Mouse (Mus musculus) limb, embryonic 12.5 days (tissue): ENCODE measurements around the gene Dok3. TPM values are rescaled to one million over a fixed set of nuclear protein-coding genes. Genes with fewer than 3 reads are reported as not detected.
"Not testable (repeated sequence)": the region's sequence is repeated elsewhere in the genome, so short reads cannot be mapped to it uniquely, and the experiment has no call there.

Source experiments
- ATAC-seq: fragments of 200-750 bp; cut with Nextera tagmentation; 2 replicates; pipeline ENCODE4 v1.8.0; 2017; ENCODE audit warnings: low read depth, moderate TSS enrichment; ENCODE audit not compliant: insufficient number of reproducible peaks, insufficient read depth, low FRiP score, low TSS enrichment
- H3K27ac ChIP-seq: fragments of 300-500 bp; sonication (generic); 2 replicates; pipeline ENCODE4 v1.5.1; 2016; ENCODE audit warnings: mild to moderate bottlenecking, moderate library complexity
- H3K27me3 ChIP-seq: fragments of 300-500 bp; sonication (generic); 2 replicates; pipeline ENCODE4 v1.6.1; 2016; ENCODE audit warnings: mild to moderate bottlenecking, moderate library complexity
- H3K36me3 ChIP-seq: fragments of 300-500 bp; sonication (generic); 2 replicates; pipeline ENCODE4 v1.6.1; 2016; ENCODE audit warnings: mild to moderate bottlenecking, moderate library complexity
- H3K4me1 ChIP-seq: fragments of 300-500 bp; sonication (generic); replicated peaks from 2 replicates; pipeline ENCODE4 v1.6.1; 2016
- H3K4me2 ChIP-seq: fragments of 300-500 bp; sonication (generic); 2 replicates; pipeline ENCODE4 v1.6.1; 2016; ENCODE audit warnings: mild to moderate bottlenecking, moderate library complexity
- H3K4me3 ChIP-seq: fragments of 300-500 bp; sonication (generic); replicated peaks from 2 replicates; pipeline ENCODE4 v1.5.1; 2016; ENCODE audit warnings: mild to moderate bottlenecking
- H3K9ac ChIP-seq: fragments of 300-500 bp; sonication (generic); replicated peaks from 2 replicates; pipeline ENCODE4 v1.6.1; 2016; ENCODE audit warnings: mild to moderate bottlenecking, moderate library complexity
- H3K9me3 ChIP-seq: fragments of 300-500 bp; sonication (generic); 2 replicates; pipeline ENCODE4 v1.6.1; 2016; ENCODE audit warnings: mild to moderate bottlenecking, moderate library complexity
- WGBS: fragments of 180-500 bp; shearing (Covaris S2); methylation state at CpG from one replicate; pipeline ENCODE4 v1.1.7; 2016; 5-methylcytosine and 5-hydroxymethylcytosine counted together
- polyA plus RNA-seq: library from polyadenylated mRNA; unstranded; fragments of >200 nt; fragmentation: Nextera tagmentation; extraction: Ambion mirVana; gene quantifications from 2 replicates; pipeline ENCODE4 v1.2.1, GENCODE M21; 2016

Gene Dok3
- polyA plus RNA-seq, 1 experiment from 2014 or later, result 2.7 TPM

DNA sequence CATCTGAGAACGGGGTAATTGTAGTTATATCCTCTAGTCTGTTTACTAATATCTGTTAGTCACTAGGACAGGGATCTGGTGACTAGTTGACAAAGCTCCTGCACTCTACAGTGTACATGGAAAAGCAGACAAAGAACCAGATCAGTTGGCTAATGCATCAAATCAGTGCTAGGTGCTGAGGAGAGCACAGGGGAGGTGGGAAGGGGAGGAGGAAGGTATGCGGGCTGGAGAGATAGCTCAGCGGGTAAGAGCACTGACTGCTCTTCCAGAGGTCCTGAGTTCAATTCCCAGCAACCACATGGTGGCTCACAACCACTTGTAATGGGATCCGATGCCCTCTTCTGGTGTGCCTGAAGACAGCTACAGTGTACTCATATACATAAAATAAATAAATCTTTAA, 39.4 kb upstream of the Dok3 start:
- peaks cover 23% of the 10 kb centered on the region for H3K4me1 ChIP-seq
- not testable (repeated sequence) for ATAC-seq, H3K4me3 ChIP-seq, H3K9me3 ChIP-seq, H3K4me2 ChIP-seq, H3K27me3 ChIP-seq, H3K27ac ChIP-seq, H3K9ac ChIP-seq
- H3K36me3 ChIP-seq, result peaks cover 41% of the 10 kb centered on the region
- WGBS, result 94% methylated on average over 4 of the region's 4 CpGs

DNA sequence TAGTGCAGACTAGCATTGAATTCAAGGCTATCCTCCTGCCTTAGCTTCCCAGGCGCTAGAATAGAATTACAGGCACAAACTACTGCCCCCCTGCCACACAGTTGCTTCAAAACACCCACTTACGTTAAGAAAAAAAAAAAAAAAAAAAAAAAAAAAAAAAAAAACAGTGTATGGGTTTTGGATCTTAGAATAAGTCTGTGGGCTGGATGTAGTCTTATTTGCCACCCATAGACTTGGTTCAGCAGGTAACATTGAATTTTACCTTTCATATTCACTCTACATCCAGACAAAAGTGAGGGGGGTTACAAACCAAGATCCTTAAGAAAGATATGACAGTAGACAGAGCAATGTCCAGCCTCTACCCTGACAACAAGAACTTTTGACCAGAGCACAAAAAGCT, 38.9 kb upstream of the Dok3 start:
- Histone ChIP-seq H3K27ac (no peak overlapping the region), H3K4me1 (peaks cover 23% of the 10 kb centered on the region), H3K9ac (no peak overlapping the region), H3K4me3 (no peak overlapping the region), H3K36me3 (peaks cover 44% of the 10 kb centered on the region), H3K4me2 (no peak overlapping the region), H3K9me3 (no peaks in the 10 kb centered on the region), H3K27me3 (no peaks in the 10 kb centered on the region)
- ATAC-seq, result no peak
- WGBS, result 94% methylated on average over 2 of the region's 2 CpGs

DNA sequence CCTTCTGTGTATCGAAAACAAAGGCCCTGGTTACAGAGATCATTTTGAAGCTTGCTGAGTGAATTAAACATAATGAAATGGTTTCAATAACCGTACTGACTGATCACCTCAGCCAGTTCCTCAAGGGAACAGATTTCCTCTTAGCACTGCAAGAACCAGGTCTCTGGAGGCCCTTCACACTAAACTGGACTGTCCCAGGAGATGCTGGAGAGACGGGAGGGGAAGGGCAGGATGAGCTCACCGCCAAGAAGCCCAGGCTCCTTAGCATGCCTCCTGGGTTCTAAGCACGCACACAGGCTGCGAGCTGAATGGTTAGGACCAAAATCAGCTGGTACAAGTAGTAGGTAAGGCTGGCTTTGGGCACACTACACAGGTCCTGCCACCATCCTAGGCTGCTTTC, 37.9 kb upstream of the Dok3 start:
- Histone ChIP-seq H3K27me3 (no peaks in the 10 kb centered on the region), H3K36me3 (peaks cover 47% of the 10 kb centered on the region), H3K27ac (no peak overlapping the region), H3K9me3 (no peaks in the 10 kb centered on the region), H3K4me2 (no peak overlapping the region), H3K4me3 (no peak overlapping the region), H3K4me1 (peaks cover 20% of the 10 kb centered on the region), H3K9ac (no peak overlapping the region)
- WGBS, result 91% methylated on average over 6 of the region's 6 CpGs
- no peak for ATAC-seq

DNA sequence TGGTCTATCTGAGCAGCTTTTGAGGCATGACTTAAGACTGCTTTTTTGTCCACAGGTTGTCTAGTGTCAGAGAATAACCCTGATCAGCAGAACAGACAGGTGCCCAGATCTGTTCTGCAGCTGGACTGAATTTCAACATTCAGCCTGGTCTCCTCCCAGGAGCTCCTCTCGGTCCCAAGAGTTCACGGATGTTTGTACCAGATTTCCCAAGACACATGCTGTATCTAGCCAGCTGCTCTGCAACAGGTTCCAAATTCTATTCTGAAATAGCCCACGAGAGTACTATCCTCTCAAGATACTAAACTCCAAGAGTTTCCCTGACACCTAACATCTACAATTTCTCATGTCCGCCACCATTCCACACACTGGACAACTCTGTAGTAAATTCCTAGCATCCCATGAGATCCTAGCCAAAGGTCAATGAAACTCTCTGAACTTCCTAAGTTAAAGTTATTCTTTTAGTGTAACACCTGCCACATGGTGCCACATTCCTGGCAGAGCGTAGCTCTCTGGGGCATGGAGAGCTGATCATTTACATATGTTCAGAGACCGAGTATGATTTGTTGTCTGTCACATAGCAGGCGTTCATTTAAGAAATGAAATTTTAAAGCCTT, 34.3 kb upstream of the Dok3 start:
- WGBS, result 67% methylated on average over 7 of the region's 7 CpGs
- 0 out of 2 replicates have a peak overlapping the region, but pooled peaks have one; percentile 29 for H3K27ac ChIP-seq
- peaks cover 66% of the 10 kb centered on the region for H3K36me3 ChIP-seq
- no peaks in the 10 kb centered on the region for H3K9me3 ChIP-seq
- no peak overlapping the region for H3K9ac ChIP-seq
- H3K4me2 ChIP-seq, result no peak overlapping the region
- no peak for ATAC-seq
- no peaks in the 10 kb centered on the region for H3K27me3 ChIP-seq
- peaks cover 6% of the 10 kb centered on the region; the same call in 1 of the 2 replicates for H3K4me1 ChIP-seq
- no peak overlapping the region for H3K4me3 ChIP-seq

DNA sequence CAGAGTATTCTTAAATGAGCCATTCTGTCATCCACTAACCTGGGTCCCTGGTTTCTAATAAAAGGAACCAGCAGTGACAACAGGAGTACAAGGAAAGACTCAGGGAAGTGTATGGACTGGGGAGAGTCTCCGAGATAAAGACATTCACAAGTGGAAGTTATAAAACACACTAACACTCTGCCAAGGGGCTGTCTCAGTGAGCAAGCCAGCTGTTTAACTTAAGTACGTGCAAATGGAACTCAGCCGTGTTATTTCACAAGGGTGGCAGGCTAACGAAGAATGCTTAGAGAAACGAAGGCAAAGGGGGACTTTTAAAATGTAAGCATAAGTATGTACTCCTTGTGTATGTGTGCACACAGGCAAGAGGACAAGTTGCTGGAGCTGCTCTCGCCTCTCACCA, 28.4 kb upstream of the Dok3 start:
- Histone ChIP-seq H3K27me3 (no peaks in the 10 kb centered on the region), H3K9ac (no peak overlapping the region), H3K4me3 (no peak overlapping the region), H3K9me3 (no peaks in the 10 kb centered on the region), H3K4me1 (no peaks in the 10 kb centered on the region), H3K27ac (0 out of 2 replicates have a peak overlapping the region, but pooled peaks have one; percentile 7), H3K4me2 (no peak overlapping the region), H3K36me3 (peaks cover 62% of the 10 kb centered on the region)
- WGBS, result 78% methylated on average over 6 of the region's 6 CpGs
- no peak for ATAC-seq

DNA sequence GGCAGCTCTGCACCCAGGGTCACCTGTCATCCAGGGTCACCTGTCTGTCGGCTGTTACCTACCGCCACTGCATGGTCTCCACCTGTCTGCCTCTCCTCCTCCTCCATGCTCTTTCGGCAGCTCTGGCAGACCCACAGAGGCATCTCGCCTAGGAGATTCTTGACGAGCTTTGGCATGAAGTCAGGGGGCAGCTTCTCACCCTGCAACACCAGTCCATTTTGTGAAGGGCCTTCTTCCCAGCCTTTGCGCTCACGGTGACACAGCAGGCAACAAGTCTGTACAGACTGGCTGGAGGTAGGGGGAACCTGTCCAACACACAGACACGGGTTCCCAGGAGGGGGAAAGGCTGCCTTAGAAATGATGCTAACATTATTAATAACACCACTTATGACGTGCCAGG, 26.8 kb upstream of the Dok3 start:
- H3K27me3 ChIP-seq, result no peaks in the 10 kb centered on the region
- H3K9me3 ChIP-seq, result no peaks in the 10 kb centered on the region
- no peak overlapping the region for H3K27ac ChIP-seq
- no peak overlapping the region for H3K4me3 ChIP-seq
- no peak overlapping the region for H3K9ac ChIP-seq
- H3K36me3 ChIP-seq, result peaks cover 68% of the 10 kb centered on the region
- H3K4me2 ChIP-seq, result no peak overlapping the region
- ATAC-seq, result no peak
- H3K4me1 ChIP-seq, result no peaks in the 10 kb centered on the region
- 93% methylated on average over 9 of the region's 9 CpGs for WGBS

DNA sequence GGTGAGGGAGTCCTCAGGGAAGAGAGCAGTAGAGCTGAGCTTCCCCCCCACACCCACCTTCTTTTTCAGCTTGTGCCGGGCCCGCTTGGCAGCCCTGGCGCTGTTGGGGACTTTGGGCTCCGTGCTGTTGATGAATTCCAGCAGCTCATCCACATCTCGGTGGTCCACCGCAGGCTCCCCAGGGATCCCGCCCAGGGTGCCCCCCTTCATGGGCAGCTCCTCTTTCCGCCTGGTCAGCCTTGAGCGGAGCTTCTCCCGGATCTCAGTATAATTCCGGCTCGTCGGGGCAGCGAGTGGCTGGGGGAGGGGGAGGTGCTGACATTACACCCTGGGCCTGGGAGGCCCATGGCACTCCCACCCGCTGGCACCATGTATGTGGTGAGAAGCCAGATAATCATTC, 20.0 kb upstream of the Dok3 start:
- Histone ChIP-seq H3K4me1 (no peaks in the 10 kb centered on the region), H3K4me2 (no peak overlapping the region), H3K9me3 (no peaks in the 10 kb centered on the region), H3K27ac (no peak overlapping the region), H3K27me3 (no peaks in the 10 kb centered on the region), H3K36me3 (peaks cover 100% of the 10 kb centered on the region), H3K9ac (no peak overlapping the region), H3K4me3 (no peak overlapping the region)
- ATAC-seq, result no peak
- 94% methylated on average over 15 of the region's 15 CpGs for WGBS

DNA sequence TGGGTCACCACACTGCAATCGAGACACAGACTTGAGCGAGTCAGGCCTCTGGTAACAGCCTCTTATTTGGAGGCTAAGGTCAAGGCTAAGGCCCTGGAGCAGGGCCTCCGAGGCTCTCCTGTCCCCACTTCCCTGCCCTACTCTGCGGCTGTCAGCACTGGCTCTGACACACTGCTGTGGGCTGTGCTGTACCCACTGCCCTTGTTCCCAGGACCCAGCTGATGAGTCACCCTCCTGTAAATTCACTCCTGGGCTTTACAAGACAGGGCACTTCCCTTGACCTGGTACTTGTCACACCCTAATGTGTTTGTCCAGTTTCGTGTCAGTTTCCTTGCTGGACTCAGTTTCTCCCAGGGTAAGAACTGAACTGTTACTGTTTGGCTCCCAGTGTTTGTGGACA, 19.3 kb upstream of the Dok3 start:
- no peak overlapping the region for H3K4me2 ChIP-seq
- WGBS, result 89% methylated on average over 5 of the region's 5 CpGs
- no peak for ATAC-seq
- H3K4me3 ChIP-seq, result no peak overlapping the region
- peaks cover 100% of the 10 kb centered on the region for H3K36me3 ChIP-seq
- no peak overlapping the region for H3K27ac ChIP-seq
- H3K9me3 ChIP-seq, result no peaks in the 10 kb centered on the region
- H3K4me1 ChIP-seq, result no peaks in the 10 kb centered on the region
- no peaks in the 10 kb centered on the region for H3K27me3 ChIP-seq
- no peak overlapping the region for H3K9ac ChIP-seq

DNA sequence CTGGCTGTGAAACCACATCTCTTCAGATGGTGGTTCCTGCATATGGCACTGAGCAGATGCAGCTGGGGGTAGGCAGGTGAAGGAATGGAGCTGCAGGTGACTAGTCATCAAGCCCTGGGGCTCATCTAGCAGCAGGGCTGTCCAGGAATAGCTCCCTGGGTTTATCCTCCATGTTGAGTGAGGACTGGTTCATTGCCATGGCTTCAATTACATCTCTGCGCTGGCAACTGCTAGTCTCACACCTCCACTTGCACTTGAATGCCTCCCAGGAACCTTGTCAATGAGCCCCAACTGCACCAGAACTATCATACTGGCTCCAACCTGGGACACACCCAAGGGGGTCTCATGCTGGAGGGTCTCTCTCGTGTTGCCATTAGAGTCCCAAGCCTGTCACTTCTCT, 18.8 kb upstream of the Dok3 start:
- Histone ChIP-seq H3K27ac (no peak overlapping the region), H3K4me2 (no peak overlapping the region), H3K4me1 (no peaks in the 10 kb centered on the region), H3K36me3 (peaks cover 100% of the 10 kb centered on the region), H3K9ac (no peak overlapping the region), H3K4me3 (no peak overlapping the region), H3K9me3 (no peaks in the 10 kb centered on the region), H3K27me3 (no peaks in the 10 kb centered on the region)
- no peak for ATAC-seq
- WGBS, result 93% methylated on average over 2 of the region's 2 CpGs

DNA sequence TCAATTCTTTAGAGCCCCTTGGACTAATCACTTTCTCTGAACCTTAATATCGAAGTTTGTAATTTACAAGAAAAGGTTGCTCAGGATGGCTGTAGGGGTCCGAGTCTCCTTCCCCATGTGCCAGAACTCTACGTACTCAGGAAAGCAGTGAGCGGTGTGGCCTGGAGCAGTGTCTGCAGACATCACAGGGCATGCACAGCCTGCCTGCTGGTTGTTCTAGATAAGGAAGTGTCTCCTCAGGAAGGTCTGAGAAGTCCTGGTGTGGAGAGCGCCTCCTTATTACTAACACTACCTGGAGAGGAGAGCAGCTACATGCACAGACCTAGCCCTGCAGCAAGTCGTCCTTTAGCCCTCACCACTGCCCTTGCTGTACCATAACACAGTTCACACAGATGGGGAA, 15.7 kb upstream of the Dok3 start:
- 88% methylated on average over 6 of the region's 6 CpGs for whole genome bisulfite sequencing
- Histone ChIP-seq H3K27me3 (no peaks in the 10 kb centered on the region), H3K36me3 (peaks cover 100% of the 10 kb centered on the region), H3K27ac (no peak overlapping the region), H3K9me3 (no peaks in the 10 kb centered on the region), H3K4me3 (no peak overlapping the region), H3K4me1 (no peaks in the 10 kb centered on the region), H3K4me2 (no peak overlapping the region), H3K9ac (no peak overlapping the region)
- ATAC-seq, result no peak

DNA sequence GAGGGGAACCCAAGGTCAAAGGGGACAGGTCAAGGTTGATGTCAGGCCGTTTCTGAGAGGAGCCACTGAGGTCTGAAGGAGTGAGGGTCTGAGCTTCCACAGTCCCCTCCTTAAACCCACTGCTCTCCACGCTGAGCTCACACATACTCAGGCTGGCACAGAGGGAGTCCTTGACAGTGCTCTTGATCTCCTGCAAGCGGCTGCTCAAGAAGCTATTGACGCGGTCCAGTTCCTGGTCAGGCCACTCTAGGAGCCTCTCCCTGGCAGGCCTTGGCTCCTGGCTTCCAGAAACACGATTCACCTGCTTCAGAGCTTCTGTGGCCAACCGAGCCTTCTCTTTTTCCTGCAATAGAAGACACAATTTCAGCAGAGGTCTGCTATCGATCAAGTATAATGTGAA, 14.4 kb upstream of the Dok3 start:
- H3K36me3 ChIP-seq, result peaks cover 100% of the 10 kb centered on the region
- 88% methylated on average over 8 of the region's 8 CpGs for WGBS
- ATAC-seq, result no peak

DNA sequence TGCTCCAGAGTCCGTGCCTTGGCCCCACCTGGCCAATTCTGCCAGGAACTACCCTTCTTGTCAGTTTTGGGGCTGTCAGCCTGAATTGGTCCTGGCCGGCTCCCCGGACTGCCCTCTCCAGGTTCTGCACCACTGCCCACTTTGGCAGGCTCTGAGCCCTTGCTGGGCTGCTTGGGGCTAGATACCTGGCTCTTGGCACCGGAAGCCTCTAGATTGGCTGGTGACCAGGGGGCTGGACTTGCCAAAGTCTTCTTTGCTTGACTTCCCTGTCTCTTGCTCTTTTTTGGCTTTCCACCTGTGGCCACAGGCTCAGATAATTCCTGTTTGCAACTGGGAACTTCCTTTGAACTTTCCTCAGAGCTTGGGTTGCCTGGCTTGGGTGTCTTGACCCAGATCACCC, 13.8 kb upstream of the Dok3 start:
- no peaks in the 10 kb centered on the region for H3K4me1 ChIP-seq
- H3K4me2 ChIP-seq, result no peak overlapping the region
- H3K27me3 ChIP-seq, result no peaks in the 10 kb centered on the region
- no peak overlapping the region for H3K9ac ChIP-seq
- H3K36me3 ChIP-seq, result peaks cover 100% of the 10 kb centered on the region
- WGBS, result 95% methylated on average over 4 of the region's 4 CpGs
- no peaks in the 10 kb centered on the region for H3K9me3 ChIP-seq
- ATAC-seq, result no peak
- no peak overlapping the region for H3K4me3 ChIP-seq
- no peak overlapping the region for H3K27ac ChIP-seq

More for the DNA sequence above, 14.4 kb upstream of the Dok3 start:
- Histone ChIP-seq H3K4me1 (no peaks in the 10 kb centered on the region), H3K9me3 (no peaks in the 10 kb centered on the region), H3K9ac (no peak overlapping the region), H3K4me2 (no peak overlapping the region), H3K4me3 (no peak overlapping the region), H3K27ac (no peak overlapping the region), H3K27me3 (no peaks in the 10 kb centered on the region)
